Mouse (Mus musculus) ES-Bruce4 (cell line): ENCODE results near the gene Ndrg3.

Experiments used
- CTCF ChIP-seq: IDR thresholded peaks from one replicate; pipeline ENCODE4 v1.8.1; 2011; ENCODE audit warnings: low read depth, low read length
- POLR2A ChIP-seq: IDR thresholded peaks from one replicate; pipeline ENCODE4 v1.8.1; 2011; ENCODE audit warnings: low read length; ENCODE audit not compliant: insufficient read depth

- TF ChIP-seq POLR2A (no peak), CTCF (no peak)
Observed at GRCm38 (mm10) chr2:157002321-157002720, 10.5 kb upstream of the Ndrg3 start.
